Mouse (Mus musculus): ENCODE results near the gene Ppp3ca.

Gene Ppp3ca

GRCm38 (mm10) chr3:136765569-136765968 lies 95.6 kb downstream of the Ppp3ca start:
- no peak for DNase-seq (ENCODE audit: low spot score)

- no peak for DNase-seq (ENCODE audit: low spot score)
These were observed 99.0 kb downstream of the Ppp3ca start for GRCm38 (mm10) chr3:136768775-136769485.

- DNase-seq (ENCODE audit: low spot score), result no peak
These were observed 99.6 kb downstream of the Ppp3ca start for GRCm38 (mm10) chr3:136769486-136769882.

- no peak for DNase-seq (ENCODE audit: low spot score)
These were observed 101.8 kb downstream of the Ppp3ca start for GRCm38 (mm10) chr3:136771700-136772099.

GRCm38 (mm10) chr3:136773217-136773616 lies 103.3 kb downstream of the Ppp3ca start:
- no peak for DNase-seq (ENCODE audit: low spot score)

- no peak for DNase-seq (ENCODE audit: low spot score)
These were observed 104.3 kb downstream of the Ppp3ca start for GRCm38 (mm10) chr3:136774196-136774595.

- no peak for DNase-seq (ENCODE audit: low spot score)
These were observed 106.6 kb downstream of the Ppp3ca start for GRCm38 (mm10) chr3:136776525-136776924.

- DNase-seq (ENCODE audit: low spot score), result no peak
These were observed 107.5 kb downstream of the Ppp3ca start for GRCm38 (mm10) chr3:136777380-136777779.

- DNase-seq (ENCODE audit: low spot score), result no peak
These were observed 107.9 kb downstream of the Ppp3ca start for GRCm38 (mm10) chr3:136777787-136778216.

GRCm38 (mm10) chr3:136780321-136780720 lies 110.4 kb downstream of the Ppp3ca start:
- no peak for DNase-seq (ENCODE audit: low spot score)

GRCm38 (mm10) chr3:136782058-136782457 lies 112.1 kb downstream of the Ppp3ca start:
- no peak for DNase-seq (ENCODE audit: low spot score)

- no peak for DNase-seq (ENCODE audit: low spot score)
These were observed 115.8 kb downstream of the Ppp3ca start for GRCm38 (mm10) chr3:136785686-136786085.

GRCm38 (mm10) chr3:136790261-136790871 lies 120.4 kb downstream of the Ppp3ca start:
- DNase-seq (ENCODE audit: low spot score), result no peak

- DNase-seq (ENCODE audit: low spot score), result no peak
These were observed 121.5 kb downstream of the Ppp3ca start for GRCm38 (mm10) chr3:136791404-136791803.

GRCm38 (mm10) chr3:136791946-136792345 lies 122.0 kb downstream of the Ppp3ca start:
- DNase-seq (ENCODE audit: low spot score), result no peak

- DNase-seq (ENCODE audit: low spot score), result no peak
These were observed 123.5 kb downstream of the Ppp3ca start for GRCm38 (mm10) chr3:136793411-136793810.

GRCm38 (mm10) chr3:136794426-136795217 lies 124.7 kb downstream of the Ppp3ca start:
- DNase-seq (ENCODE audit: low spot score), result no peak

GRCm38 (mm10) chr3:136798896-136799295 lies 129.0 kb downstream of the Ppp3ca start:
- no peak for DNase-seq (ENCODE audit: low spot score)

- DNase-seq (ENCODE audit: low spot score), result no peak
These were observed 132.7 kb downstream of the Ppp3ca start for GRCm38 (mm10) chr3:136802595-136802994.

GRCm38 (mm10) chr3:136805897-136806296 lies 136.0 kb downstream of the Ppp3ca start:
- DNase-seq (ENCODE audit: low spot score), result no peak

GRCm38 (mm10) chr3:136810271-136810670 lies 140.3 kb downstream of the Ppp3ca start:
- no peak for DNase-seq (ENCODE audit: low spot score)

- DNase-seq (ENCODE audit: low spot score), result no peak
These were observed 142.2 kb downstream of the Ppp3ca start for GRCm38 (mm10) chr3:136812162-136812561.

GRCm38 (mm10) chr3:136812791-136813190 lies 142.9 kb downstream of the Ppp3ca start:
- DNase-seq (ENCODE audit: low spot score), result no peak
